Mouse (Mus musculus): ENCODE data around the gene Palld. TPM values are rescaled to one million over a fixed set of nuclear protein-coding genes. Genes with fewer than 3 reads are reported as not detected.

Gene Palld
- polyA plus RNA-seq, 1 experiment = 18.2 TPM

GRCm38 (mm10) chr8:61555343-61555742 is 347.1 kb downstream of the Palld start:
- DNase-seq (ENCODE audit: low read depth) = no peak

GRCm38 (mm10) chr8:61552755-61553402 is 349.6 kb downstream of the Palld start:
- no peak for DNase-seq (ENCODE audit: low read depth)

GRCm38 (mm10) chr8:61552221-61552620 is 350.3 kb downstream of the Palld start:
- DNase-seq (ENCODE audit: low read depth) = no peak

GRCm38 (mm10) chr8:61550006-61550748 is 352.3 kb downstream of the Palld start:
- no peak for DNase-seq (ENCODE audit: low read depth)

GRCm38 (mm10) chr8:61549585-61549984 is 352.9 kb downstream of the Palld start:
- no peak for DNase-seq (ENCODE audit: low read depth)

GRCm38 (mm10) chr8:61539828-61540500 is 362.5 kb downstream of the Palld start:
- no peak for DNase-seq (ENCODE audit: low read depth)

- no peak for DNase-seq (ENCODE audit: low read depth)
These were observed 365.0 kb downstream of the Palld start for GRCm38 (mm10) chr8:61537471-61537870.

- no peak for DNase-seq (ENCODE audit: low read depth)
These were observed 367.0 kb downstream of the Palld start for GRCm38 (mm10) chr8:61535472-61535871.

GRCm38 (mm10) chr8:61533356-61533926 is 369.0 kb downstream of the Palld start:
- DNase-seq (ENCODE audit: low read depth) = no peak

GRCm38 (mm10) chr8:61532831-61533230 is 369.7 kb downstream of the Palld start:
- no peak for DNase-seq (ENCODE audit: low read depth)

GRCm38 (mm10) chr8:61531944-61532795 is 370.3 kb downstream of the Palld start:
- DNase-seq (ENCODE audit: low read depth) = no peak

GRCm38 (mm10) chr8:61528642-61529041 is 373.8 kb downstream of the Palld start:
- no peak for DNase-seq (ENCODE audit: low read depth)

- no peak for DNase-seq (ENCODE audit: low read depth)
These were observed 374.3 kb downstream of the Palld start for GRCm38 (mm10) chr8:61528197-61528596.

- DNase-seq (ENCODE audit: low read depth) = no peak
These were observed 375.5 kb downstream of the Palld start for GRCm38 (mm10) chr8:61527037-61527436.

GRCm38 (mm10) chr8:61522132-61522531 is 380.4 kb downstream of the Palld start:
- no peak for DNase-seq (ENCODE audit: low read depth)

GRCm38 (mm10) chr8:61517502-61518185 is 384.8 kb downstream of the Palld start:
- no peak for DNase-seq (ENCODE audit: low read depth)

GRCm38 (mm10) chr8:61516745-61517501 is 385.6 kb downstream of the Palld start:
- DNase-seq (ENCODE audit: low read depth) = no peak

- no peak for DNase-seq (ENCODE audit: low read depth)
These were observed 386.4 kb downstream of the Palld start for GRCm38 (mm10) chr8:61515931-61516744.

All from gonadal fat pad, adult 2 months (tissue).